Mouse (Mus musculus) embryo, embryonic 9.5 days (tissue): ENCODE results near the gene Mfap3l.
"Not testable (repeated sequence)": the region's sequence is repeated elsewhere in the genome, so short reads cannot be mapped to it uniquely, and the experiment has no call there.

Experiments used
- DNase-seq: peaks from one replicate; pipeline ENCODE4 v3.0.0-alpha.2; 2017; ENCODE audit errors: extremely low spot score

Gene Mfap3l

GRCm38 (mm10) chr8:60650119-60650518 is 17.5 kb downstream of the Mfap3l start:
- no peak for DNase-seq

GRCm38 (mm10) chr8:60657425-60658113 is 24.9 kb downstream of the Mfap3l start:
- no peak for DNase-seq

GRCm38 (mm10) chr8:60658114-60658500 is 25.5 kb downstream of the Mfap3l start:
- no peak for DNase-seq

- not testable (repeated sequence) for DNase-seq
Observed at GRCm38 (mm10) chr8:60658686-60659085, 26.1 kb downstream of the Mfap3l start.

- no peak for DNase-seq
Observed at GRCm38 (mm10) chr8:60659721-60660120, 27.1 kb downstream of the Mfap3l start.

- no peak for DNase-seq
Observed at GRCm38 (mm10) chr8:60661191-60661590, 28.6 kb downstream of the Mfap3l start.

- no peak for DNase-seq
Observed at GRCm38 (mm10) chr8:60663552-60663951, 30.9 kb downstream of the Mfap3l start.

- DNase-seq: no peak
Observed at GRCm38 (mm10) chr8:60665821-60666220, 33.2 kb downstream of the Mfap3l start.

- DNase-seq: no peak
Observed at GRCm38 (mm10) chr8:60666852-60667251, 34.2 kb downstream of the Mfap3l start.

- DNase-seq: no peak
Observed at GRCm38 (mm10) chr8:60678590-60678989, 46.0 kb downstream of the Mfap3l start.

- DNase-seq: no peak
Observed at GRCm38 (mm10) chr8:60681811-60682210, 49.2 kb downstream of the Mfap3l start.

GRCm38 (mm10) chr8:60682340-60682739 is 49.7 kb downstream of the Mfap3l start:
- no peak for DNase-seq

GRCm38 (mm10) chr8:60711516-60712086 is 79.0 kb downstream of the Mfap3l start:
- no peak for DNase-seq

GRCm38 (mm10) chr8:60714724-60715123 is 82.1 kb downstream of the Mfap3l start:
- DNase-seq: no peak

- DNase-seq: no peak
Observed at GRCm38 (mm10) chr8:60718692-60719091, 86.1 kb downstream of the Mfap3l start.
